Mouse (Mus musculus): ENCODE data around the gene Plagl2. TPM values are rescaled to one million over a fixed set of nuclear protein-coding genes. Genes with fewer than 3 reads are reported as not detected.

Plagl2 gene
- polyA plus RNA-seq (2021; fragmentation: Nextera tagmentation), result 1.2 and 1.6 TPM in 2 replicates
- long read RNA-seq, experiment 1, partial matches to known transcripts, result 0 of 1 reads
- long read RNA-seq, experiment 1, other reads (novel, unspliced or antisense), result 1 of 1 reads
- long read RNA-seq, experiment 2, partial matches to known transcripts, result 0 of 1 reads
- long read RNA-seq, experiment 2, other reads (novel, unspliced or antisense), result 1 of 1 reads

GRCm38 (mm10) chr2:153241250-153242014, at the start of gene Plagl2, which contains the start of gene Pofut1:
Plagl2 (minus strand) TSS chr2:153241426.
Pofut1 (plus strand) TSS chr2:153241533.

GRCm38 (mm10) chr2:153224946-153225594, 16.2 kb downstream of the Plagl2 start, which contains the start of gene Tspyl3:
Tspyl3 (minus strand) TSS chr2:153225441.

Other genes starting within 250 kb of the Plagl2 start
- gene Pdrg1, start 226.0 kb downstream of the Plagl2 start, polyA plus RNA-seq (2021; fragmentation: Nextera tagmentation), result 51.4 and 81.6 TPM in 2 replicates
- 0.16 and 0.21 TPM in 2 replicates for gene Xkr7, start 209.6 kb downstream of the Plagl2 start, polyA plus RNA-seq (2021; fragmentation: Nextera tagmentation)
- gene Ccm2l, start 175.5 kb downstream of the Plagl2 start, polyA plus RNA-seq (2021; fragmentation: Nextera tagmentation), result 0.26 and 0.44 TPM in 2 replicates
- gene Hck, start 133.0 kb downstream of the Plagl2 start, polyA plus RNA-seq (2021; fragmentation: Nextera tagmentation), result 1.6 and 2.4 TPM in 2 replicates
- gene Tm9sf4, start 80.1 kb downstream of the Plagl2 start, polyA plus RNA-seq (2021; fragmentation: Nextera tagmentation), result 53.1 and 56.6 TPM in 2 replicates
- gene Tspyl3, start 16.0 kb downstream of the Plagl2 start, polyA plus RNA-seq (2021; fragmentation: Nextera tagmentation), result 17.7 and 21.5 TPM in 2 replicates
- gene Pofut1, start 107 bp upstream of the Plagl2 start, polyA plus RNA-seq (2021; fragmentation: Nextera tagmentation), result 1.2 and 1.5 TPM in 2 replicates
- 5.0 and 6.4 TPM in 2 replicates for gene Kif3b, start 50.0 kb upstream of the Plagl2 start, polyA plus RNA-seq (2021; fragmentation: Nextera tagmentation)
- 2.6 and 4.5 TPM in 2 replicates for gene Asxl1, start 104.4 kb upstream of the Plagl2 start, polyA plus RNA-seq (2021; fragmentation: Nextera tagmentation)

Measured in left cerebral cortex, adult 6 months (tissue).